Mouse (Mus musculus) left cerebral cortex, adult 18-20 months (tissue): ENCODE data around the gene Habp2. TPM values are rescaled to one million over a fixed set of nuclear protein-coding genes. Genes with fewer than 3 reads are reported as not detected.
A peak's percentile ranks its signal among the peaks of the same experiment; 100 is the strongest.

Experiments
- DNase-seq, 2 experiments: peaks; one replicate each; pipeline ENCODE4 v3.0.0; 2021 to 2022; ENCODE audit warnings: low spot score in 2 of 2, mixed read lengths in 1 of 2
- long read RNA-seq, 2 experiments: library from polyadenylated mRNA; stranded (forward); transcript quantifications; one replicate each; pipeline ENCODE4 v2.0.0; 2021
- total RNA-seq, 2 experiments: library from RNA; stranded (reverse); gene quantifications; 2 replicates each; pipeline ENCODE4 v1.2.3; 2021

The Habp2 gene
- not detected for total RNA-seq
- long read RNA-seq, experiment 1, result 0 reads
- long read RNA-seq, experiment 2, result 0 reads

- DNase-seq, result no peak
These were observed at the start of gene Habp2 for GRCm38 (mm10) chr19:56286866-56287265. Habp2 (plus strand) TSS chr19:56287137.

- no peak for DNase-seq
These were observed 48.4 kb upstream of the Habp2 start for GRCm38 (mm10) chr19:56238501-56238900.

- no peak for DNase-seq
These were observed 41.7 kb upstream of the Habp2 start for GRCm38 (mm10) chr19:56245201-56245600.

- no peak for DNase-seq
These were observed 34.1 kb upstream of the Habp2 start for GRCm38 (mm10) chr19:56252815-56253214.

- no peak for DNase-seq
These were observed 33.7 kb upstream of the Habp2 start for GRCm38 (mm10) chr19:56253271-56253670.

- DNase-seq, result no peak
These were observed 32.2 kb upstream of the Habp2 start for GRCm38 (mm10) chr19:56254751-56255150.

- DNase-seq, result peak in 1 of 2 experiments; percentile 27
These were observed 31.4 kb upstream of the Habp2 start for GRCm38 (mm10) chr19:56255506-56255905.

- no peak for DNase-seq
These were observed 30.7 kb upstream of the Habp2 start for GRCm38 (mm10) chr19:56256235-56256634.

- no peak for DNase-seq
These were observed 30.2 kb upstream of the Habp2 start for GRCm38 (mm10) chr19:56256741-56257140.

- no peak for DNase-seq
These were observed 23.2 kb upstream of the Habp2 start for GRCm38 (mm10) chr19:56263696-56264095.

- DNase-seq, result no peak
These were observed 22.8 kb upstream of the Habp2 start for GRCm38 (mm10) chr19:56264175-56264574.

- DNase-seq, result no peak
These were observed 21.8 kb upstream of the Habp2 start for GRCm38 (mm10) chr19:56265149-56265548.

GRCm38 (mm10) chr19:56272081-56272480, 14.9 kb upstream of the Habp2 start:
- DNase-seq, result no peak

- DNase-seq, result no peak
These were observed 9.7 kb upstream of the Habp2 start for GRCm38 (mm10) chr19:56277140-56277804.

- no peak for DNase-seq
These were observed 9.0 kb upstream of the Habp2 start for GRCm38 (mm10) chr19:56277951-56278350.

GRCm38 (mm10) chr19:56278366-56278765, 8.6 kb upstream of the Habp2 start:
- no peak for DNase-seq

- DNase-seq, result no peak
These were observed 1.7 kb upstream of the Habp2 start for GRCm38 (mm10) chr19:56285222-56285621.

GRCm38 (mm10) chr19:56287580-56288367, 837 bp downstream of the Habp2 start:
- no peak for DNase-seq

GRCm38 (mm10) chr19:56288436-56288835, 1.5 kb downstream of the Habp2 start:
- no peak for DNase-seq

- no peak for DNase-seq
These were observed 2.7 kb downstream of the Habp2 start for GRCm38 (mm10) chr19:56289642-56290041.

GRCm38 (mm10) chr19:56291898-56292297, 5.0 kb downstream of the Habp2 start:
- DNase-seq, result no peak

- no peak for DNase-seq
These were observed 5.4 kb downstream of the Habp2 start for GRCm38 (mm10) chr19:56292335-56292734.
